Comparison of ENCODE assay signal across 15 mouse cellular contexts in the genomic region with DNA sequence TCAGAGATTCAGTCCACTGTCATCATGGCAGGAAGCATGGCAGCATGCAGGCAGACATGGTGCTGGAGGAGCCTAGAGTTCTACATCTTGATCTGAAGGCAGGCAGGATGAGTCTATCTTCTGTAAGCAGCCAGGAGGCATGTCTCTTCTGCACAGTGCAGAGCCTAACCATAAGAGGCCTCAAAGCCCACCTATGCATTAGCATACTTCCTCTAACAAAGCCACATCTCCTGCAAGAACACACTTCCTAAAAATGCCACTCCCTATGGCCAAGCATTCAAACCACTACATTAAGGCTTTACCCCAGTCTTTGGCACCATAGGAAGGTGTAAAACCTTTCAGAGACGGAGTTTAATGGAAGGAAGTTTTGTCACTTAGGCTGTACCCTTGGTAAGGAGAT.
"Had no signal": no experiment of that assay in that cellular context is flagged by ENCODE, and none has a peak within 500 bp of the region (broad histone marks: within the 10 kb centered on the region; RNA-seq: fewer than 3 reads in every experiment).

No protein-coding gene starts in this region.

- DNase-seq: lung, adult 18-20 months; lung, embryonic 14.5 days; lung, postnatal 10 days; lung, postnatal 36 days; right cerebral cortex, postnatal 14 days; thymus, adult 2 months; thymus, postnatal 25 days; thymus, postnatal 4 days had no signal

- H3K9me3 ChIP-seq: megakaryocyte, embryonic 14.5 days; midbrain, embryonic 13.5 days; midbrain, embryonic 15.5 days; neural tube, embryonic 12.5 days; stomach, embryonic 15.5 days had no signal

- H3K9ac ChIP-seq: lung, embryonic 14.5 days; midbrain, embryonic 13.5 days; midbrain, embryonic 15.5 days; neural tube, embryonic 12.5 days; stomach, embryonic 15.5 days had no signal

- ATAC-seq: midbrain, embryonic 13.5 days; midbrain, embryonic 15.5 days had no signal

- H3K36me3 ChIP-seq: midbrain, embryonic 13.5 days; midbrain, embryonic 15.5 days; neural tube, embryonic 12.5 days; stomach, embryonic 15.5 days had no signal

- H3K27me3 ChIP-seq: megakaryocyte, embryonic 14.5 days; midbrain, embryonic 13.5 days; midbrain, embryonic 15.5 days; neural tube, embryonic 12.5 days; stomach, embryonic 15.5 days had no signal

- H3K27ac ChIP-seq: macrophage; midbrain, embryonic 13.5 days; midbrain, embryonic 15.5 days; neural tube, embryonic 12.5 days; stomach, embryonic 15.5 days; stomach, postnatal 0 days had no signal

- H3K4me1 ChIP-seq: megakaryocyte, embryonic 14.5 days; midbrain, embryonic 13.5 days; midbrain, embryonic 15.5 days; neural tube, embryonic 12.5 days; stomach, embryonic 15.5 days had no signal

- H3K4me3 ChIP-seq: megakaryocyte, embryonic 14.5 days; midbrain, embryonic 13.5 days; midbrain, embryonic 15.5 days; neural tube, embryonic 12.5 days; stomach, embryonic 15.5 days had no signal
